Mouse (Mus musculus) lung, adult 10 weeks (tissue): ENCODE measurements around the gene Uba3. TPM values are rescaled to one million over a fixed set of nuclear protein-coding genes. Genes with fewer than 3 reads are reported as not detected.

Source experiments
- polyA plus RNA-seq: library from polyadenylated mRNA; stranded (reverse); fragments of 350-450 nt; fragmentation: Illumina TruSeq; extraction: RNeasy Lipid Tissue Mini Kit (QIAGEN cat#74804); gene quantifications from one replicate; pipeline ENCODE4 v1.2.3, GENCODE M21; 2014; ENCODE audit warnings: low read depth, low replicate concordance; ENCODE audit not compliant: insufficient read depth

The Uba3 gene
- polyA plus RNA-seq = 30.8 TPM

DNA sequence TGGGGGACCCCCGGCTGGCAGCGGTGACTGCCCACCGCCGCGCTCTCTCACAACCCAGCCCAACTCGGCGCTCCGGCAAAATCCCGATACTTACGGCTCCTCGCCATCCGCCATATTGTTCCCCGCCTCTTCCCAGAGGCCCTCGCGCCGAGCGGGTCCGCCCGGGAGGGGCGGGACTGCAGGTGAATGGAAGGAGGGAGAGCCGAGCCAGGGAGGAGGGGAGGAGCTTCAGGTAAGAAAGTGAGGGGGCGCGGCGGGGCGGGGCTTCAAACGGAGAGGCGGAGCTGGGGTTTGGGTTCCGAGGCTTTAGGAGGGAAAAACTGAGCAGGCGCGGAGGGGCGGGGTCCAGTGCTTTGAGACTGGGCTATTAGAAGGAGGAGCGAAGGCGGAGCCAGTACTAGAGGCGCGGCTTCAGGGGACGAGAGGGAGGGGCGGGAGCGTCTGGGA lies at the start of gene Uba3:
Uba3 (minus strand) TSS at position 209 of the 447 bp plus-strand sequence.

GRCm38 (mm10) chr6:97252711-97253221 lies 47.3 kb upstream of the Uba3 start, which contains the start of gene Lmod3:
Lmod3 (minus strand) TSS chr6:97252759.

DNA sequence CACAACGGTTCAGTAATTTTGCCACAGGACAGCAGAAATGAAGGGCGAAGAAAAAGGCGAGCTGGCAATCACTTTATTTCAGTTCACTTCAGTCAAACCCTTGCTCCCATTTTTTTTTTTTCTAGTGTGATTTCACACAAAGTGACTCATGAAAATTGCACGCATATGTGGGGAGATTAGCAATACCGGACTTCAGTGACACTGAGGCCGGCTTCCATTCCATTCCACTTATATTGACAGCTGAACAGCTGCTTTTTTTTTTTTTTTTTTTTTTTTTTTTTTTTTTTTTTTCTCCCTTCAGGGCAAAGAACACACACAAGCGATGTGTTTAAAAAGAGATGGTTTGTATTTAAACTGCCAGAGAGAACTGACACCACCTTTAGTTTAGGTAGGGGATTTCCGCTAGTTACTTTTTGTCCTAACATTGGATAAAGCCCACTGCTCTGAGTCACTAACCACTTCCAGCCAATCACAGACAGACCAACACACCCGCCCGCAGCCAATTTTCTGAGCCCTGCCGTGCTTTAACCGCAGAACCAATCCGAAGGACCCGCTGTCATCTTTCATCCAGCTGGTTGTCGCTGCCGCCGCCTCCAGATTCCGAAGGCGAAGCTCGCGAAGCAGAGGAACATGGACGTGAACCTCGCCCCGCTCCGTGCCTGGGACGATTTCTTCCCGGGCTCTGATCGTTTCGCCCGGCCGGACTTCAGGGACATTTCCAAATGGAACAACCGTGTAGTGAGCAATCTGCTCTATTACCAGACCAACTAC lies 4.9 kb upstream of the Uba3 start, which contains the start of gene Arl6ip5:
Arl6ip5 (plus strand) TSS at position 499 of the 771 bp plus-strand sequence.

GRCm38 (mm10) chr6:97178491-97179366 lies 26.7 kb downstream of the Uba3 start, which contains the start of gene Tmf1:
Tmf1 (minus strand) TSS chr6:97179122.

GRCm38 (mm10) chr6:97148383-97149251 lies 56.8 kb downstream of the Uba3 start, which contains the start of gene Eogt:
Eogt (minus strand) TSS chr6:97149182.

Other genes starting within 250 kb of the Uba3 start
- gene Fam19a4, start 145.2 kb downstream of the Uba3 start, polyA plus RNA-seq = not detected
- 15.1 TPM for gene Eogt, start 56.5 kb downstream of the Uba3 start, polyA plus RNA-seq
- 11.0 TPM for gene Tmf1, start 26.5 kb downstream of the Uba3 start, polyA plus RNA-seq
- gene Arl6ip5, start 5.0 kb upstream of the Uba3 start, polyA plus RNA-seq = 116 TPM
- gene Lmod3, start 47.1 kb upstream of the Uba3 start, polyA plus RNA-seq = 0.56 TPM